Mouse (Mus musculus) ES-E14 (cell line): ENCODE results near the gene Sema4a. TPM values are rescaled to one million over a fixed set of nuclear protein-coding genes. Genes with fewer than 3 reads are reported as not detected.

Source experiments
- DNase-seq: peaks from one replicate; pipeline ENCODE4 v3.0.0-alpha.2; 2013; ENCODE audit warnings: low read depth, low spot score
- H3K27ac ChIP-seq: 2 replicates; pipeline ENCODE4 v1.5.1; 2012; ENCODE audit warnings: low read depth, mild to moderate bottlenecking, low read length, moderate library complexity, mixed read lengths; ENCODE audit not compliant: poor library complexity, insufficient read depth, severe bottlenecking
- H3K36me3 ChIP-seq: 2 replicates; pipeline ENCODE4 v1.6.1; 2012; ENCODE audit warnings: mild to moderate bottlenecking, low read length, moderate library complexity, mixed read lengths; ENCODE audit not compliant: control insufficient read depth, poor library complexity, insufficient read depth, severe bottlenecking
- H3K4me1 ChIP-seq, 2 experiments: fragments of 150-350 bp in 1 of 2; sonication (generic) in 1 of 2; 2 replicates each; pipeline ENCODE4 v1.6.1; 2012; ENCODE audit warnings: low read length in 2 of 2, mild to moderate bottlenecking in 1 of 2, mixed read lengths in 1 of 2; ENCODE audit not compliant: control insufficient read depth in 2 of 2, insufficient read depth in 2 of 2, poor library complexity in 1 of 2
- H3K4me3 ChIP-seq, 2 experiments: fragments of 150-350 bp in 1 of 2; sonication (generic) in 1 of 2; 2 replicates each; pipeline ENCODE4 v1.5.1; 2012; ENCODE audit warnings: low read length in 2 of 2, low read depth in 1 of 2, mild to moderate bottlenecking in 1 of 2, mixed read lengths in 1 of 2; ENCODE audit not compliant: insufficient read depth in 1 of 2, poor library complexity in 1 of 2, severe bottlenecking in 1 of 2
- H3K9ac ChIP-seq: 2 replicates; pipeline ENCODE4 v1.6.1; 2012; ENCODE audit warnings: low read depth, mild to moderate bottlenecking, low read length, mixed read lengths; ENCODE audit not compliant: poor library complexity, insufficient read depth, severe bottlenecking
- H3K9me3 ChIP-seq: fragments of 150-350 bp; sonication (generic); 2 replicates; pipeline ENCODE4 v1.6.1; 2012; ENCODE audit warnings: low read depth, mild to moderate bottlenecking, low read length; ENCODE audit not compliant: control insufficient read depth, insufficient read depth
- CHD2 ChIP-seq: IDR thresholded peaks from 2 replicates; pipeline ENCODE4 v1.6.1; 2014; ENCODE audit warnings: mild to moderate bottlenecking, low read depth, low read length, inconsistent platforms
- HCFC1 ChIP-seq: IDR thresholded peaks from 2 replicates; pipeline ENCODE4 v1.6.1; 2012; ENCODE audit warnings: low read length, inconsistent platforms, borderline replicate concordance; ENCODE audit not compliant: insufficient read depth
- MAFK ChIP-seq: IDR thresholded peaks from 2 replicates; pipeline ENCODE4 v1.6.1; 2014; ENCODE audit warnings: mild to moderate bottlenecking, low read depth, low read length, inconsistent platforms; ENCODE audit not compliant: insufficient read depth
- ZC3H11A ChIP-seq: IDR thresholded peaks from 2 replicates; pipeline ENCODE4 v1.6.1; 2012; ENCODE audit warnings: low read depth, mild to moderate bottlenecking, inconsistent platforms, low read length, borderline replicate concordance
- ZNF384 ChIP-seq: IDR thresholded peaks from 2 replicates; pipeline ENCODE4 v1.6.1; 2012; ENCODE audit warnings: low read depth, low read length, inconsistent platforms
- in situ Hi-C, 2 experiments: fragments of 600-800 bp; cut with MboI; formaldehyde crosslinking; loops; one replicate each; pipeline ENCODE4 v1.15.1; 2025; ENCODE audit warnings: low sequenced_read_pairs in 2 of 2, inconsistent platforms in 1 of 2; ENCODE audit not compliant: unreplicated experiment in 2 of 2
- total RNA-seq: library from RNA; depleted of rRNA; stranded (reverse); fragments of 300-350 nt; gene quantifications from 2 replicates; pipeline ENCODE4 v1.2.3, GENCODE M21; 2012

Gene Sema4a
- total RNA-seq, 1 experiment: 8.8 TPM

DNA sequence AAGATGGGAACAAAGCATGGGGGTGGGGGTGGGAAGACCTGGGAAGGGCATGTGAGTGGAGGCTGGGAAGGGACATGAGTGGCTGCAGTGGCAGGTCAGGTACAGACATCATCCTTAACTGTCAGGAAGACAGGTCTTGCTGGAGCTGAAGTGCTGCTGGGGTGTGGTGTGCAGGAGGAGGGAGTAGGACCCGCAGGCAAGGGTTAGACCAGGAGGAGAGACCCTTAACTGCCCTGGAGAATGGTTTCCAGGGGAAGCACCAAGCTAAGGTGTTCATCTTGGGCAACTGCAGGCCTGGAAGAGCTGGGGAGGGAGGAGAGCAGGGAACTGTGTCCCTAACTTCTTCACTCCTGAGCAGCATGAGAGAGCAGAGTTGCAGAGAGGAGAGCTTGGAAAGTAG is 26.4 kb upstream of the Sema4a start:
- peaks cover 16 to 25% of the 10 kb centered on the region in 2 experiments; a peak in 3 of 4 replicates for H3K4me1 ChIP-seq
- no peak overlapping the region for H3K27ac ChIP-seq
- DNase-seq: no peak
- no peak overlapping the region for H3K4me3 ChIP-seq
- no peaks in the 10 kb centered on the region for H3K36me3 ChIP-seq
- no peak overlapping the region for H3K9ac ChIP-seq
- TF ChIP-seq ZC3H11A: no peak
- no peak for TF ChIP-seq CHD2
- TF ChIP-seq HCFC1: no peak
- TF ChIP-seq MAFK: no peak
- no peak for TF ChIP-seq ZNF384
- H3K9me3 ChIP-seq: no peaks in the 10 kb centered on the region
- in situ Hi-C loops: loop anchor here in 1 of 2 experiments (5.0 kb wide), 1 partner anchor 35 kb away; no protein-coding TSS in a partner anchor

GRCm38 (mm10) chr3:88486887-88487286 is 25.9 kb upstream of the Sema4a start:
- DNase-seq: no peak
- Histone ChIP-seq H3K4me3 (no peak overlapping the region), H3K9me3 (no peaks in the 10 kb centered on the region), H3K27ac (no peak overlapping the region), H3K36me3 (no peaks in the 10 kb centered on the region), H3K4me1 (peaks cover 16 to 27% of the 10 kb centered on the region in 2 experiments; a peak in 3 of 4 replicates), H3K9ac (no peak overlapping the region)
- TF ChIP-seq CHD2 (no peak), HCFC1 (no peak), MAFK (no peak), ZNF384 (no peak), ZC3H11A (no peak)
- in situ Hi-C loops: loop anchor here in 1 of 2 experiments (5.0 kb wide), 1 partner anchor 35 kb away; no protein-coding TSS in a partner anchor

GRCm38 (mm10) chr3:88486043-88486442 is 25.1 kb upstream of the Sema4a start:
- Histone ChIP-seq H3K4me1 (peaks cover 16 to 27% of the 10 kb centered on the region in 2 experiments; a peak in 3 of 4 replicates), H3K4me3 (no peak overlapping the region), H3K9me3 (no peaks in the 10 kb centered on the region), H3K27ac (no peak overlapping the region), H3K9ac (no peak overlapping the region), H3K36me3 (no peaks in the 10 kb centered on the region)
- in situ Hi-C loops: loop anchor here in 1 of 2 experiments (5.0 kb wide), 1 partner anchor 36 kb away; no protein-coding TSS in a partner anchor
- DNase-seq: no peak
- TF ChIP-seq ZC3H11A: no peak
- no peak for TF ChIP-seq HCFC1
- no peak for TF ChIP-seq CHD2
- no peak for TF ChIP-seq ZNF384
- no peak for TF ChIP-seq MAFK

- in situ Hi-C loops: loop anchor here in 1 of 2 experiments (5.0 kb wide), 1 partner anchor 38 kb away; no protein-coding TSS in a partner anchor
- H3K36me3 ChIP-seq: no peaks in the 10 kb centered on the region
- no peaks in the 10 kb centered on the region for H3K9me3 ChIP-seq
- no peak for TF ChIP-seq HCFC1
- no peak for TF ChIP-seq MAFK
- no peak for TF ChIP-seq CHD2
- TF ChIP-seq ZC3H11A: no peak
- TF ChIP-seq ZNF384: no peak
- peaks cover 12 to 23% of the 10 kb centered on the region in 2 experiments; a peak in 3 of 4 replicates for H3K4me1 ChIP-seq
- H3K4me3 ChIP-seq: peak overlapping the region; percentile 61 to 67
- H3K27ac ChIP-seq: no peak overlapping the region
- no peak for DNase-seq
- peak overlapping the region; percentile 67 for H3K9ac ChIP-seq
Measured at GRCm38 (mm10) chr3:88484597-88485316, 23.8 kb upstream of the Sema4a start.
